In the genomic region with DNA sequence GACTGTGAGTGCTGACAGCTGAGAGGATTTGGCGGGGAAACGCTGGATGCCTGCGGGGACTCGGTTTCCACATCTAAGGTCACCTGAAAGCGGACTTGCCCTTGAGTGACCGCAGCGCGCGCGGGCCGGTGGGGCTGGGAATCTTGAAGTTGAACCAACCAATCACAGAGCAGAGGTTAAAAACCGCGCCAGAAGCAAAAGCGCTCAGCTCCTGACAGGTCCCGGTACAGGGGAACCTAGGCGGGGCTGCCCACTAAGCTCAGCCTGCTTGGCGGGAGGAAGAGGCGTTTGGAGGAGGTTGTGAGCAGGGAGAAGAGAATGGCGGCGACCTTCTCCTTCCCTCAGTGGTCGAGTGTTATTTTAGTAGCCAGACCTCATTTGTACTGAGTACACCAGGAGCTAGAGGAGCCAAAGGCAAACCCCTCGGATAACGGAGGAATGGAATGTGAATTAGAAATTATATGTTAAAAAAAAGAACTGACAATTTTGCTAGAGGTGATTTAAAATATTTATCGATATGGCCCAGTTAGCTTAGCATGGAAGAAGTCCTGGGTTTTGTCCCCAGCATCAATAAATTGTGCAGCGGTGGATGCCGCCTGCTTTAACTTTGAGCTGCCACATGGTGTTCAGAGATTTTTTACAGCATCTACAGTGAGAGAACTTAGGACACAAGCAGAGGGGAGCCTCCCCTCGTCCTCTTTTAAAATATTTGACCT, we compare ENCODE assay signal across 8 mouse cellular contexts. TPM values are rescaled to one million over a fixed set of nuclear protein-coding genes. Genes with fewer than 3 reads are reported as not detected.
DNase-seq lines count a peak whose midpoint lies in the region; ATAC-seq and TF ChIP-seq lines count a peak whose summit lies in the region.

No protein-coding gene starts in this region.

- H3K36me3 ChIP-seq in lung, embryonic 14.5 days (ENCODE audit: insufficient read depth) = peaks cover 23% of the 10 kb centered on the region
- no peaks in the 10 kb centered on the region for H3K36me3 ChIP-seq in hindbrain, embryonic 13.5 days
- H3K36me3 ChIP-seq in liver, adult 2 months (ENCODE audit: control insufficient read depth, insufficient read depth, low read length) = no peaks in the 10 kb centered on the region; the same call in 1 of the 2 replicates

- H3K4me3 ChIP-seq in lung, embryonic 14.5 days (ENCODE audit: low read depth, low read length) = peak overlapping the region; percentile 91
- peak overlapping the region; percentile 86 for H3K4me3 ChIP-seq in hindbrain, embryonic 13.5 days
- H3K4me3 ChIP-seq in liver, adult 2 months (ENCODE audit: insufficient read depth, low read depth, low read length) = no peak overlapping the region
- no peak overlapping the region for H3K4me3 ChIP-seq in left cerebral cortex, adult 2 months

- peak; percentile 79 for DNase-seq in lung, embryonic 14.5 days
- DNase-seq in lung, adult 18-20 months = no peak
- DNase-seq in embryo, embryonic 10 days (ENCODE audit: low spot score) = peak; percentile 85
- DNase-seq in liver, adult 2 months (ENCODE audit: extremely low read depth, low read depth, low spot score) = peak; percentile 66
- DNase-seq in retina, postnatal 1 day = peak; percentile 74
- no peak for DNase-seq in right cerebral cortex, postnatal 36 days (ENCODE audit: low spot score in 2 of 2)
- no peak for DNase-seq in left cerebral cortex, adult 2 months (ENCODE audit: extremely low spot score in 1 of 2, low spot score in 2 of 2)

- peak overlapping the region; percentile 86 for H3K4me2 ChIP-seq in lung, embryonic 14.5 days
- peak overlapping the region; percentile 77 for H3K4me2 ChIP-seq in hindbrain, embryonic 13.5 days

- H3K4me1 ChIP-seq in lung, embryonic 14.5 days (ENCODE audit: insufficient read depth) = no peaks in the 10 kb centered on the region
- H3K4me1 ChIP-seq in hindbrain, embryonic 13.5 days (replicated peaks) = peaks cover 29% of the 10 kb centered on the region
- H3K4me1 ChIP-seq in liver, adult 2 months (ENCODE audit: control insufficient read depth, insufficient read depth, low read length) = peaks cover 9% of the 10 kb centered on the region

- no peaks in the 10 kb centered on the region for H3K27me3 ChIP-seq in lung, embryonic 14.5 days (ENCODE audit: insufficient read depth, low read length)
- H3K27me3 ChIP-seq in hindbrain, embryonic 13.5 days = peaks cover 10% of the 10 kb centered on the region; the same call in 1 of the 2 replicates
- no peaks in the 10 kb centered on the region for H3K27me3 ChIP-seq in liver, adult 2 months (ENCODE audit: control insufficient read depth, insufficient read depth, low read length)

- 1% methylated on average over 27 of the region's 27 CpGs for WGBS in lung, embryonic 14.5 days
- whole genome bisulfite sequencing in hindbrain, embryonic 13.5 days = under 1% methylated on average over 27 of the region's 27 CpGs
- 7% methylated on average over 27 of the region's 27 CpGs for WGBS in liver, adult 2 months

- peak; percentile 15 for ATAC-seq in lung, embryonic 14.5 days (ENCODE audit: insufficient read depth)
- ATAC-seq in hindbrain, embryonic 13.5 days (ENCODE audit: low FRiP score) = no peak

- peak overlapping the region; percentile 84 for H3K9ac ChIP-seq in lung, embryonic 14.5 days
- H3K9ac ChIP-seq in hindbrain, embryonic 13.5 days = peak overlapping the region; percentile 84; the same call in 1 of the 2 replicates
- H3K9ac ChIP-seq in liver, adult 2 months (ENCODE audit: low read depth, low read length) = no peak overlapping the region

- no peaks in the 10 kb centered on the region for H3K79me2 ChIP-seq in liver, adult 2 months (ENCODE audit: control insufficient read depth, insufficient read depth, low read length)

- TF ChIP-seq CTCF in lung, embryonic 14.5 days (IDR thresholded peaks at IDR 0.05; ENCODE audit: low read depth) = no peak
- no peak for TF ChIP-seq CTCF in liver, adult 2 months (IDR thresholded peaks at IDR 0.05; ENCODE audit: low read depth, low read length)
- no peak for TF ChIP-seq CTCF in left cerebral cortex, adult 2 months (IDR thresholded peaks at IDR 0.05)

- intact Hi-C loops in left cerebral cortex, adult 2 months (cut with DNase I) = loop anchor here (5.0 kb wide), 1 partner anchor 1590 kb away; no protein-coding TSS in a partner anchor

- H3K27ac ChIP-seq in lung, embryonic 14.5 days (ENCODE audit: low read depth) = peak overlapping the region; percentile 77
- no peak overlapping the region for H3K27ac ChIP-seq in hindbrain, embryonic 13.5 days
- H3K27ac ChIP-seq in liver, adult 2 months (replicated peaks; ENCODE audit: insufficient read depth, low read depth, low read length) = peak overlapping the region; percentile 71; the same call in 1 of the 2 replicates
- no peak overlapping the region for H3K27ac ChIP-seq in left cerebral cortex, adult 2 months

- TF ChIP-seq POLR2A in liver, adult 2 months (IDR thresholded peaks at IDR 0.05; ENCODE audit: extremely low read depth, insufficient read depth, low read length) = no peak

- no peaks in the 10 kb centered on the region for H3K9me3 ChIP-seq in lung, embryonic 14.5 days (ENCODE audit: low read depth, low read length)
- no peaks in the 10 kb centered on the region for H3K9me3 ChIP-seq in hindbrain, embryonic 13.5 days

RNA-seq across cellular contexts. Expression of gene Rrm2, which starts 1.1 kb away (rescaled TPM):
- 219 and 221 TPM in 2 replicates for polyA plus RNA-seq in lung, embryonic 14.5 days (2014; fragmentation: Nextera tagmentation; extraction: Ambion mirVana)
- 71.9 and 90.1 TPM in 2 replicates for polyA plus RNA-seq in hindbrain, embryonic 13.5 days (2015; fragmentation: Nextera tagmentation; extraction: Ambion mirVana)
- 2.8 and 3.8 TPM in 2 replicates for total RNA-seq in liver, adult 2 months (2014; rRNA removed)
- polyA plus RNA-seq in liver, adult 2 months (2012; rRNA removed) = 0.80 TPM in 2 replicates
- total RNA-seq in left cerebral cortex, adult 2 months (2021) = 1 to 10 TPM; 1.9 to 2.2 TPM

RNA-seq across cellular contexts. Expression of gene Cys1, which starts 25.3 kb away (rescaled TPM):
- 1.3 and 2.4 TPM in 2 replicates for polyA plus RNA-seq in lung, embryonic 14.5 days (2014; fragmentation: Nextera tagmentation; extraction: Ambion mirVana)
- polyA plus RNA-seq in hindbrain, embryonic 13.5 days (2015; fragmentation: Nextera tagmentation; extraction: Ambion mirVana) = 0.56 and 1.6 TPM in 2 replicates
- total RNA-seq in liver, adult 2 months (2014; rRNA removed) = 2.8 and 3.1 TPM in 2 replicates
- 4.3 and 5.3 TPM in 2 replicates for polyA plus RNA-seq in liver, adult 2 months (2012; rRNA removed)
- total RNA-seq in left cerebral cortex, adult 2 months (2021) = 10 to 100 TPM; 15.2 to 20.0 TPM

RNA-seq across cellular contexts. Expression of gene Klf11, which starts 55.8 kb away (rescaled TPM):
- 12.3 and 13.4 TPM in 2 replicates for polyA plus RNA-seq in lung, embryonic 14.5 days (2014; fragmentation: Nextera tagmentation; extraction: Ambion mirVana)
- polyA plus RNA-seq in hindbrain, embryonic 13.5 days (2015; fragmentation: Nextera tagmentation; extraction: Ambion mirVana) = 15.9 and 17.6 TPM in 2 replicates
- 5.9 and 9.9 TPM in 2 replicates for total RNA-seq in liver, adult 2 months (2014; rRNA removed)
- 2.8 and 3.5 TPM in 2 replicates for polyA plus RNA-seq in liver, adult 2 months (2012; rRNA removed)
- total RNA-seq in left cerebral cortex, adult 2 months (2021) = 1 to 10 TPM; 5.1 to 7.8 TPM

Comparison
In these comparisons a context has a peak if more than half of its experiments do, and no peak if none do; other contexts are left out.
1. DNase-seq: peak in lung, embryonic 14.5 days (single experiment), embryo, embryonic 10 days (single experiment), liver, adult 2 months (single experiment) and retina, postnatal 1 day (single experiment); none in lung, adult 18-20 months (0 of 2), right cerebral cortex, postnatal 36 days (0 of 2) and left cerebral cortex, adult 2 months (0 of 2).
2. H3K27ac ChIP-seq: peak in lung, embryonic 14.5 days (single experiment) and liver, adult 2 months (single experiment); none in hindbrain, embryonic 13.5 days (single experiment) and left cerebral cortex, adult 2 months (single experiment).
3. H3K4me3 ChIP-seq: peak in lung, embryonic 14.5 days (single experiment) and hindbrain, embryonic 13.5 days (single experiment); none in liver, adult 2 months (single experiment) and left cerebral cortex, adult 2 months (single experiment).
4. RNA of gene Rrm2, which starts 1.1 kb away (polyA plus RNA-seq): 219 to 221 TPM in lung, embryonic 14.5 days and 71.9 to 90.1 TPM in hindbrain, embryonic 13.5 days; 0.80 TPM in liver, adult 2 months; every median in the first group is over 10 times any median in the second.